Mouse (Mus musculus): ENCODE data around the gene Ctnnbip1. TPM values are rescaled to one million over a fixed set of nuclear protein-coding genes. Genes with fewer than 3 reads are reported as not detected.

Ctnnbip1 gene
- polyA plus RNA-seq, 1 experiment, result 19.9 TPM

DNA sequence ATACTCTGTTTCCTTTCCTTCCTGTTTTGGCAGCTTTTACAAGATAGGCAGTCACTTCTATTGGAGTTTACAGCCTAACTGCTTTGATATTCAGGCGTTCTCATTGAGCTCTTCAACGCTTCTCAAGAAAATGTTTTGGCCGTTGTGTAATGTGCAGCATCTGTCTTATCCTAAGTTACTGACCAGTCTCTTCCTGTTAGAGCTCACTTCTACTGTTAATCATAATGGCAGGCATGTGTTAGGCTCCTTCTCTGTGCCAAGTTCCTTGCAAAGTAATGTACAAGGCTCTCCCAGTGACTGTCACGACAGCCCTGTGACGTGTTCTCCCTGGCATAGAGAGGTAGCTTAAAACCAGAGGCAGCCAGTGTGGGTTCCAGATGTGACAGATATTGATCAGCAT lies 33.7 kb downstream of the Ctnnbip1 start:
- no peak overlapping the region for H3K4me3 ChIP-seq
- TF ChIP-seq MYOG (IDR thresholded peaks at IDR 0.05; ENCODE audit: control insufficient read depth in 1 of 3, insufficient read depth in 1 of 3, insufficient read length in 2 of 3, low read depth in 2 of 3) (no peak), MYOD1 (IDR thresholded peaks at IDR 0.05; ENCODE audit: control insufficient read depth in 1 of 3, insufficient read length in 2 of 3, low read depth in 2 of 3) (no peak), TCF12 (IDR thresholded peaks at IDR 0.05; ENCODE audit: insufficient read depth, poor library complexity, severe bottlenecking) (no peak), MAX (IDR thresholded peaks at IDR 0.05; ENCODE audit: low read depth) (no peak), POLR2A (IDR thresholded peaks at IDR 0.05; ENCODE audit: insufficient read length, low read depth) (no peak), SRF (IDR thresholded peaks at IDR 0.05; ENCODE audit: control insufficient read depth, insufficient read length, low read depth) (no peak), REST (IDR thresholded peaks at IDR 0.05; ENCODE audit: insufficient read depth, insufficient read length) (no peak), E2F4 (IDR thresholded peaks at IDR 0.05; ENCODE audit: insufficient read depth) (no peak), USF1 (IDR thresholded peaks at IDR 0.05; ENCODE audit: low read depth) (no peak), TCF3 (IDR thresholded peaks at IDR 0.05; ENCODE audit: insufficient read length, low read depth) (no peak), POLR2AphosphoS2 (IDR thresholded peaks at IDR 0.05; ENCODE audit: insufficient read length, low read depth) (no peak), CEBPB (IDR thresholded peaks at IDR 0.05; ENCODE audit: insufficient read depth, poor library complexity, severe bottlenecking) (no peak)
- no peak overlapping the region for H3K4me2 ChIP-seq (ENCODE audit: low read depth)
- no peaks in the 10 kb centered on the region for H3K79me2 ChIP-seq (ENCODE audit: control insufficient read depth, insufficient read depth)
- no peak overlapping the region for H3ac ChIP-seq (ENCODE audit: control insufficient read depth, insufficient read length)
- H3K36me3 ChIP-seq (ENCODE audit: control insufficient read depth, insufficient read depth), result no peaks in the 10 kb centered on the region
- H3K27me3 ChIP-seq (ENCODE audit: control insufficient read depth, insufficient read depth, insufficient read length), result no peaks in the 10 kb centered on the region

DNA sequence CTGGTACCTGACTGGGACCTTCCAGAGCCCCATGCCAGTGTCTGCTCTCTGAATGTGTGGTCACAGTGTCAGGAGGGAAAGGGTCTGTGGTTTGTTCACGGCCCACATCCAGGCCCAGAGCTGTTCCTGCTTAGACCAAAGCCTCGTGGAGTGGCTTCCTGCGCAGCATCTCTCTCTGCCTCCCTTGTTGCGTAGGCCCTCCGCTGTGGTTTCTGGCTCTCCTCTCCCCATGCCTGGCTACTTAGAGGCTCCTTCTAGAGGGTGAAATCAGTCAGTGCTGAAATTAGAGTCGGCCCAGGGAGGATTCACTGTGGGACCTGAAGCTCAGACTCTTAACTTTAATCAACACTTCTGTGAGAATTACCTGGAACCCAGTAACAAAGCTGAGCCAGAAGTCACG lies 35.8 kb downstream of the Ctnnbip1 start:
- Histone ChIP-seq H3K27me3 (ENCODE audit: control insufficient read depth, insufficient read depth, insufficient read length) (no peaks in the 10 kb centered on the region), H3ac (ENCODE audit: control insufficient read depth, insufficient read length) (no peak overlapping the region), H3K4me3 (no peak overlapping the region), H3K79me2 (ENCODE audit: control insufficient read depth, insufficient read depth) (no peaks in the 10 kb centered on the region), H3K36me3 (ENCODE audit: control insufficient read depth, insufficient read depth) (no peaks in the 10 kb centered on the region), H3K4me2 (ENCODE audit: low read depth) (no peak overlapping the region)
- TF ChIP-seq TCF3 (IDR thresholded peaks at IDR 0.05; ENCODE audit: insufficient read length, low read depth) (no peak), USF1 (IDR thresholded peaks at IDR 0.05; ENCODE audit: low read depth) (no peak), MYOG (IDR thresholded peaks at IDR 0.05; ENCODE audit: control insufficient read depth in 1 of 3, insufficient read depth in 1 of 3, insufficient read length in 2 of 3, low read depth in 2 of 3) (no peak), E2F4 (IDR thresholded peaks at IDR 0.05; ENCODE audit: insufficient read depth) (no peak), MAX (IDR thresholded peaks at IDR 0.05; ENCODE audit: low read depth) (no peak), TCF12 (IDR thresholded peaks at IDR 0.05; ENCODE audit: insufficient read depth, poor library complexity, severe bottlenecking) (no peak), SRF (IDR thresholded peaks at IDR 0.05; ENCODE audit: control insufficient read depth, insufficient read length, low read depth) (no peak), POLR2AphosphoS2 (IDR thresholded peaks at IDR 0.05; ENCODE audit: insufficient read length, low read depth) (no peak), POLR2A (IDR thresholded peaks at IDR 0.05; ENCODE audit: insufficient read length, low read depth) (no peak), MYOD1 (IDR thresholded peaks at IDR 0.05; ENCODE audit: control insufficient read depth in 1 of 3, insufficient read length in 2 of 3, low read depth in 2 of 3) (no peak), CEBPB (IDR thresholded peaks at IDR 0.05; ENCODE audit: insufficient read depth, poor library complexity, severe bottlenecking) (no peak), REST (IDR thresholded peaks at IDR 0.05; ENCODE audit: insufficient read depth, insufficient read length) (no peak)

DNA sequence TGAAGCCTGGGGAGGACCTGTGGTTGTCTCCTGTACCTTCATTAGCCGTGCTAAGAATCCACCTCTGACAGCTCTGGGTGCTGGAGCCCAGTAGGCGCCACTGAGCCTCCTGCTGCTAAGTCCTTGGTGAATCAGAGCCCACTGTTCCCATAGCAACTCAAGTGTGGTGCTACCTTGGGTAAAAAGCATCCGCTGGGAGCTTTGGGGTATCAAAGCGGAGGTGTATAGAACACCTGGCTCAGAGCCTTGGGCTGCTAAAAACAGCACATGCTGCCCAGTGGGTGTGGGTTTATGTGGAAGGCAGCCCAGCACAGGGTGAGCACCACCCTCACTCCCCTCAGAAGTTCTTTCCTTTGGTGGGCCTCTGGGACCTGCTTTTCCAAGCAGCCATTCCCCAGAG lies 38.1 kb downstream of the Ctnnbip1 start:
- no peaks in the 10 kb centered on the region for H3K79me2 ChIP-seq (ENCODE audit: control insufficient read depth, insufficient read depth)
- H3K4me2 ChIP-seq (ENCODE audit: low read depth), result no peak overlapping the region
- H3ac ChIP-seq (ENCODE audit: control insufficient read depth, insufficient read length), result no peak overlapping the region
- H3K27me3 ChIP-seq (ENCODE audit: control insufficient read depth, insufficient read depth, insufficient read length), result no peaks in the 10 kb centered on the region
- no peak for TF ChIP-seq MYOG (IDR thresholded peaks at IDR 0.05; ENCODE audit: control insufficient read depth in 1 of 3, insufficient read depth in 1 of 3, insufficient read length in 2 of 3, low read depth in 2 of 3)
- no peak for TF ChIP-seq TCF3 (IDR thresholded peaks at IDR 0.05; ENCODE audit: insufficient read length, low read depth)
- no peak for TF ChIP-seq REST (IDR thresholded peaks at IDR 0.05; ENCODE audit: insufficient read depth, insufficient read length)
- no peak for TF ChIP-seq SRF (IDR thresholded peaks at IDR 0.05; ENCODE audit: control insufficient read depth, insufficient read length, low read depth)
- TF ChIP-seq E2F4 (IDR thresholded peaks at IDR 0.05; ENCODE audit: insufficient read depth), result no peak
- no peak for TF ChIP-seq CEBPB (IDR thresholded peaks at IDR 0.05; ENCODE audit: insufficient read depth, poor library complexity, severe bottlenecking)
- no peak for TF ChIP-seq POLR2AphosphoS2 (IDR thresholded peaks at IDR 0.05; ENCODE audit: insufficient read length, low read depth)
- TF ChIP-seq POLR2A (IDR thresholded peaks at IDR 0.05; ENCODE audit: insufficient read length, low read depth), result no peak
- no peak for TF ChIP-seq TCF12 (IDR thresholded peaks at IDR 0.05; ENCODE audit: insufficient read depth, poor library complexity, severe bottlenecking)
- no peak for TF ChIP-seq MAX (IDR thresholded peaks at IDR 0.05; ENCODE audit: low read depth)
- TF ChIP-seq MYOD1 (IDR thresholded peaks at IDR 0.05; ENCODE audit: control insufficient read depth in 1 of 3, insufficient read length in 2 of 3, low read depth in 2 of 3), result no peak
- no peak for TF ChIP-seq USF1 (IDR thresholded peaks at IDR 0.05; ENCODE audit: low read depth)
- H3K36me3 ChIP-seq (ENCODE audit: control insufficient read depth, insufficient read depth), result no peaks in the 10 kb centered on the region
- no peak overlapping the region for H3K4me3 ChIP-seq

DNA sequence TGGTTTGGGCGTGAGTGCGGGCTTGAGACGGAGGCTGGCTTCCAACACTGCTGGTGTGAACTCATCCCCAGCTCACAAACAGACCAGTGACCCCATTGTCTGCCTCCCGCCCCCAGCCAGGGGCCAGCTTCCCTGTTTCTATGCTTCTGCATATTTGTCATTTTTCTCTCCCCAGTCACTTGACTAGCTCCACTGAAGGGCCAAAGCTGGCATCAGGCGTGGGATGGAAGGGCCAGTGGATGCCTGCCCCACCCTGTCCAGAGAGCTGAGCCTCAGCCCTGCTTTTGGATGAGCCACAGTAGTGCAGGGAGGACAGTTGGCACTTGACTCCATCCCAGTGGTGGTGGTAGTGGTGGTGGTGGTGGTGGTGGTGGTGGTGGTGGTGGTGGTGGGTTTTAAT lies 39.9 kb downstream of the Ctnnbip1 start:
- H3K36me3 ChIP-seq (ENCODE audit: control insufficient read depth, insufficient read depth), result no peaks in the 10 kb centered on the region
- no peak overlapping the region for H3ac ChIP-seq (ENCODE audit: control insufficient read depth, insufficient read length)
- no peak overlapping the region for H3K4me3 ChIP-seq
- H3K4me2 ChIP-seq (ENCODE audit: low read depth), result no peak overlapping the region
- H3K79me2 ChIP-seq (ENCODE audit: control insufficient read depth, insufficient read depth), result no peaks in the 10 kb centered on the region
- TF ChIP-seq MYOG (IDR thresholded peaks at IDR 0.05; ENCODE audit: control insufficient read depth in 1 of 3, insufficient read depth in 1 of 3, insufficient read length in 2 of 3, low read depth in 2 of 3), result peak in 1 of 3 experiments; percentile 20
- no peak for TF ChIP-seq SRF (IDR thresholded peaks at IDR 0.05; ENCODE audit: control insufficient read depth, insufficient read length, low read depth)
- no peak for TF ChIP-seq TCF3 (IDR thresholded peaks at IDR 0.05; ENCODE audit: insufficient read length, low read depth)
- no peak for TF ChIP-seq USF1 (IDR thresholded peaks at IDR 0.05; ENCODE audit: low read depth)
- H3K27me3 ChIP-seq (ENCODE audit: control insufficient read depth, insufficient read depth, insufficient read length), result no peaks in the 10 kb centered on the region

DNA sequence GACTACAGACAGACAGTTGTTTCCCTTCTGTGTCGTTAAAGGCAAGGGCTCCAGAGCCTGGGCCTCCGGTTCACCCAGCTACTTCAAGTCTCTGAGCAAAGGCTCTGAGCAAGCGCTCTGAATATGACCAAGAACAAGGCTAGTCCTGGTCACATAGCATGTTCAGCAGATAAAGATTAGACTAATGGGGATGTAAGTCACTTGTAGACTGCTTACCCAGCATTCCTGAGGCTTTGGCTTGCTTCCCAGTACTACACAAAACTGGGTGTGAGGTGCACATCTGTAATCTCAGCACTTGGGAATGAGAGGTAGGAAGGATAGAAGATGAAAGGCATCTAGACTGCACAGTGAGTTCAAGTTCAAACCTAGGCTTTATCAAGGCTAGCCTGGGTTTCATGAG lies 40.4 kb downstream of the Ctnnbip1 start:
- no peaks in the 10 kb centered on the region for H3K79me2 ChIP-seq (ENCODE audit: control insufficient read depth, insufficient read depth)
- H3K4me3 ChIP-seq, result no peak overlapping the region
- H3K27me3 ChIP-seq (ENCODE audit: control insufficient read depth, insufficient read depth, insufficient read length), result no peaks in the 10 kb centered on the region
- TF ChIP-seq SRF (IDR thresholded peaks at IDR 0.05; ENCODE audit: control insufficient read depth, insufficient read length, low read depth) (no peak), TCF12 (IDR thresholded peaks at IDR 0.05; ENCODE audit: insufficient read depth, poor library complexity, severe bottlenecking) (no peak), REST (IDR thresholded peaks at IDR 0.05; ENCODE audit: insufficient read depth, insufficient read length) (no peak), MAX (IDR thresholded peaks at IDR 0.05; ENCODE audit: low read depth) (no peak), USF1 (IDR thresholded peaks at IDR 0.05; ENCODE audit: low read depth) (no peak), MYOD1 (IDR thresholded peaks at IDR 0.05; ENCODE audit: control insufficient read depth in 1 of 3, insufficient read length in 2 of 3, low read depth in 2 of 3) (no peak), POLR2A (IDR thresholded peaks at IDR 0.05; ENCODE audit: insufficient read length, low read depth) (no peak)
- no peak overlapping the region for H3K4me2 ChIP-seq (ENCODE audit: low read depth)
- no peaks in the 10 kb centered on the region for H3K36me3 ChIP-seq (ENCODE audit: control insufficient read depth, insufficient read depth)
- H3ac ChIP-seq (ENCODE audit: control insufficient read depth, insufficient read length), result no peak overlapping the region
